Mouse (Mus musculus) CH12.LX (cell line): ENCODE data around the gene Pfkp. TPM values are rescaled to one million over a fixed set of nuclear protein-coding genes. Genes with fewer than 3 reads are reported as not detected.

Experiments
- DNase-seq: peaks from one replicate; pipeline ENCODE4 v3.0.0-alpha.2; 2013; ENCODE audit errors: extremely low read depth
- H3K27ac ChIP-seq: 2 replicates; pipeline ENCODE4 v1.5.1; 2012; ENCODE audit warnings: low read depth, mild to moderate bottlenecking, control low read depth, moderate library complexity; ENCODE audit not compliant: insufficient read depth
- H3K27me3 ChIP-seq: replicated peaks from 2 replicates; pipeline ENCODE3; 2012; ENCODE audit warnings: inconsistent platforms
- H3K36me3 ChIP-seq, 2 experiments: replicated peaks in 1 of 2; 2 replicates each; pipeline versions ENCODE3 to v1.6.1; 2012; ENCODE audit warnings: inconsistent platforms in 1 of 2, low read length in 1 of 2, mild to moderate bottlenecking in 1 of 2, mixed read lengths in 1 of 2, moderate library complexity in 1 of 2; ENCODE audit not compliant: control insufficient read depth in 1 of 2, insufficient read depth in 1 of 2
- H3K4me1 ChIP-seq, 2 experiments: 2 replicates each; pipeline ENCODE4 v1.6.1; 2012; ENCODE audit warnings: inconsistent platforms in 1 of 2, moderate library complexity in 1 of 2; ENCODE audit not compliant: insufficient read depth in 2 of 2, control insufficient read depth in 1 of 2
- H3K4me2 ChIP-seq: 2 replicates; pipeline ENCODE4 v1.6.1; 2012; ENCODE audit warnings: low read depth, mild to moderate bottlenecking, control low read depth; ENCODE audit not compliant: poor library complexity, insufficient read depth, severe bottlenecking
- H3K4me3 ChIP-seq, 3 experiments: fragments of 150-350 bp in 1 of 3; sonication (generic) in 1 of 3; replicated peaks in 1 of 3; 2 replicates each; pipeline versions ENCODE3 to v1.5.1; 2011 to 2012; ENCODE audit warnings: low read depth in 2 of 3, low read length in 2 of 3, mild to moderate bottlenecking in 2 of 3, moderate library complexity in 2 of 3, control low read depth in 1 of 3, improper control_type of control experiment in 1 of 3, inconsistent platforms in 1 of 3, mixed read lengths in 1 of 3; ENCODE audit not compliant: poor library complexity in 1 of 3
- H3K79me2 ChIP-seq: replicated peaks from 2 replicates; pipeline ENCODE4 v1.6.1; 2012; ENCODE audit warnings: mild to moderate bottlenecking, moderate library complexity; ENCODE audit not compliant: control insufficient read depth, poor library complexity, insufficient read depth, severe bottlenecking; ENCODE audit errors: extremely low read depth
- H3K9ac ChIP-seq: 2 replicates; pipeline ENCODE4 v1.6.1; 2012; ENCODE audit warnings: low read depth, mild to moderate bottlenecking, control low read depth, moderate library complexity; ENCODE audit not compliant: insufficient read depth
- H3K9me3 ChIP-seq: replicated peaks from 2 replicates; pipeline ENCODE3; 2012; ENCODE audit warnings: low read length, inconsistent platforms, mixed read lengths
- BHLHE40 ChIP-seq: IDR thresholded peaks from 2 replicates; pipeline ENCODE4 v1.6.1; 2011; ENCODE audit warnings: mild to moderate bottlenecking, low read depth, low read length, improper control_type of control experiment
- CTCF ChIP-seq, 2 experiments: IDR thresholded peaks in 1 of 2; conservative IDR thresholded peaks in 1 of 2; 2 replicates each; pipeline ENCODE4 v1.5.1; 2011 to 2012; ENCODE audit warnings: low read depth in 2 of 2, low read length in 2 of 2, improper control_type of control experiment in 1 of 2, inconsistent platforms in 1 of 2, mild to moderate bottlenecking in 1 of 2, moderate library complexity in 1 of 2
- ELF1 ChIP-seq: IDR thresholded peaks from 2 replicates; pipeline ENCODE4 v1.6.1; 2014; ENCODE audit warnings: low read depth, mild to moderate bottlenecking, inconsistent platforms, low read length, improper control_type of control experiment
- EP300 ChIP-seq: IDR thresholded peaks from 2 replicates; pipeline ENCODE4 v1.6.1; 2011; ENCODE audit warnings: low read length, improper control_type of control experiment
- ETS1 ChIP-seq: conservative IDR thresholded peaks from 2 replicates; pipeline ENCODE4 v1.6.1; 2012; ENCODE audit warnings: low read depth, mild to moderate bottlenecking, inconsistent platforms, low read length, improper control_type of control experiment, moderate library complexity
- IRF4 ChIP-seq: IDR thresholded peaks from 2 replicates; pipeline ENCODE4 v1.6.1; 2014; ENCODE audit warnings: low read depth, mild to moderate bottlenecking, inconsistent platforms, low read length, improper control_type of control experiment
- JUND ChIP-seq: conservative IDR thresholded peaks from 2 replicates; pipeline ENCODE4 v1.6.1; 2011; ENCODE audit warnings: low read depth, low read length, improper control_type of control experiment
- MAFK ChIP-seq: IDR thresholded peaks from 2 replicates; pipeline ENCODE4 v1.6.1; 2011; ENCODE audit warnings: low read length, improper control_type of control experiment; ENCODE audit not compliant: insufficient replicate concordance
- MAX ChIP-seq: IDR thresholded peaks from 2 replicates; pipeline ENCODE4 v1.6.1; 2011; ENCODE audit warnings: low read length, improper control_type of control experiment
- MXI1 ChIP-seq: IDR thresholded peaks from 2 replicates; pipeline ENCODE4 v1.6.1; 2011; ENCODE audit warnings: mild to moderate bottlenecking, low read depth, low read length, improper control_type of control experiment
- NRF1 ChIP-seq: IDR thresholded peaks from 2 replicates; pipeline ENCODE4 v1.6.1; 2014; ENCODE audit warnings: low read depth, mild to moderate bottlenecking, inconsistent platforms, low read length, improper control_type of control experiment, moderate library complexity
- RAD21 ChIP-seq: IDR thresholded peaks from 2 replicates; pipeline ENCODE4 v1.6.1; 2011; ENCODE audit warnings: low read depth, mild to moderate bottlenecking, low read length, improper control_type of control experiment, moderate library complexity
- RCOR1 ChIP-seq: conservative IDR thresholded peaks from 2 replicates; pipeline ENCODE4 v1.6.1; 2012; ENCODE audit warnings: low read depth, mild to moderate bottlenecking, inconsistent platforms, low read length, improper control_type of control experiment
- SIN3A ChIP-seq: IDR thresholded peaks from 2 replicates; pipeline ENCODE4 v1.6.1; 2012; ENCODE audit warnings: low read length, improper control_type of control experiment, inconsistent platforms
- SMC3 ChIP-seq: IDR thresholded peaks from 2 replicates; pipeline ENCODE4 v1.6.1; 2011; ENCODE audit warnings: low read depth, low read length, improper control_type of control experiment
- UBTF ChIP-seq: IDR thresholded peaks from 2 replicates; pipeline ENCODE4 v1.6.1; 2012; ENCODE audit warnings: low read depth, mild to moderate bottlenecking, inconsistent platforms, low read length, improper control_type of control experiment, moderate library complexity
- USF1 ChIP-seq: IDR thresholded peaks from 2 replicates; pipeline ENCODE4 v1.6.1; 2014; ENCODE audit warnings: low read depth, mild to moderate bottlenecking, inconsistent platforms, low read length, improper control_type of control experiment
- ZC3H11A ChIP-seq: IDR thresholded peaks from 2 replicates; pipeline ENCODE4 v1.6.1; 2012; ENCODE audit warnings: low read depth, mild to moderate bottlenecking, inconsistent platforms, low read length, improper control_type of control experiment
- ZMIZ1 ChIP-seq: IDR thresholded peaks from 2 replicates; pipeline ENCODE4 v1.6.1; 2012; ENCODE audit warnings: low read depth, mild to moderate bottlenecking, inconsistent platforms, low read length, improper control_type of control experiment
- ZNF384 ChIP-seq: IDR thresholded peaks from 2 replicates; pipeline ENCODE4 v1.6.1; 2012; ENCODE audit warnings: low read depth, low read length, improper control_type of control experiment, inconsistent platforms
- dilution Hi-C: fragments of 300-500 bp; cut with MboI; formaldehyde crosslinking; loops from 2 replicates; pipeline ENCODE4 v1.14.3; 2020; ENCODE audit warnings: low sequenced_read_pairs; ENCODE audit not compliant: extremely low pct_unique_long_range_greater_than_20kb, extremely low pct_ligation_motif_present
- in situ Hi-C: fragments of 300-500 bp; cut with MboI; formaldehyde crosslinking; loops from 3 replicates; pipeline ENCODE4 v1.14.3; 2019; ENCODE audit warnings: low sequenced_read_pairs, low pct_ligation_motif_present, low pct_unique_long_range_greater_than_20kb, mixed read lengths
- polyA plus RNA-seq: library from polyadenylated mRNA; unstranded; fragments of >175 nt; gene quantifications from 2 replicates; pipeline ENCODE4 v1.2.1, GENCODE M21; 2012; ENCODE audit warnings: low read depth; ENCODE audit not compliant: insufficient read length
- total RNA-seq, 2 experiments: library from RNA; depleted of rRNA; stranded (reverse); fragments of 300-350 nt in 1 of 2; fragments of >200 nt in 1 of 2; gene quantifications; 2 replicates each; pipeline ENCODE4 v1.2.3; 2012 to 2014

Pfkp gene
- total and polyA plus RNA-seq, 3 experiments: 211 to 417 (median 239) TPM

- no peaks in the 10 kb centered on the region for H3K9me3 ChIP-seq
- no peak overlapping the region for H3K9ac ChIP-seq
- dilution Hi-C loops: no loop called here
- H3K4me3 ChIP-seq: no peak overlapping the region
- peaks cover 93% of the 10 kb centered on the region for H3K79me2 ChIP-seq
- H3K36me3 ChIP-seq: peaks cover 27 to 84% of the 10 kb centered on the region in 2 experiments
- no peaks in the 10 kb centered on the region for H3K27me3 ChIP-seq
- no peak for TF ChIP-seq USF1
- TF ChIP-seq RCOR1: no peak
- peak in 1 of 2 experiments; percentile 76; a peak in 2 of 4 replicates for TF ChIP-seq CTCF (conservative IDR thresholded peaks at IDR 0.05 in 1 of 2, IDR thresholded peaks at IDR 0.05 in 1 of 2; ENCODE audit: low read depth in 2 of 2, low read length in 2 of 2)
- TF ChIP-seq MXI1: peak; percentile 45; the same call in 1 of the 2 replicates
- peak; percentile 56 for TF ChIP-seq SMC3
- TF ChIP-seq ZC3H11A: peak; percentile 6; the same call in 1 of the 2 replicates
- TF ChIP-seq MAFK: no peak
- TF ChIP-seq IRF4: peak; percentile 28; the same call in 1 of the 2 replicates
- TF ChIP-seq MAX: no peak
- TF ChIP-seq JUND: 0 out of 2 replicates have a peak, but pooled peaks have one; percentile 20
- TF ChIP-seq RAD21: peak; percentile 79
- no peak for TF ChIP-seq UBTF
- TF ChIP-seq EP300: 0 out of 2 replicates have a peak, but pooled peaks have one; percentile 13
- peak; percentile 48 for TF ChIP-seq ZNF384
- TF ChIP-seq, all 38 proteins: peak for 9
- Histone ChIP-seq H3K27ac (no peak overlapping the region), H3K4me2 (peak overlapping the region; percentile 87), H3K4me1 (peaks cover 13 to 88% of the 10 kb centered on the region in 2 experiments)
- in situ Hi-C loops: loop anchor here (25.0 kb wide), 1 partner anchor 765 kb away; the partner anchor contains the start of gene Klf6
- no peak for DNase-seq
Measured at GRCm38 (mm10) chr13:6627352-6627751, 21.2 kb downstream of the Pfkp start.

- in situ Hi-C loops: loop anchor here (25.0 kb wide), 1 partner anchor 764 kb away; the partner anchor contains the start of gene Klf6
Measured at GRCm38 (mm10) chr13:6626508-6627114, 22.0 kb downstream of the Pfkp start.

More at GRCm38 (mm10) chr13:6626508-6627114, 22.0 kb downstream of the Pfkp start:
- Histone ChIP-seq H3K27ac (peak overlapping the region; percentile 55), H3K9me3 (no peaks in the 10 kb centered on the region), H3K79me2 (peaks cover 92% of the 10 kb centered on the region)
- peak; percentile 34; the same call in 1 of the 2 replicates for TF ChIP-seq ETS1
- TF ChIP-seq SIN3A: peak; percentile 17; the same call in 1 of the 2 replicates
- TF ChIP-seq NRF1: no peak
- TF ChIP-seq EP300: 0 out of 2 replicates have a peak, but pooled peaks have one; percentile 10
- no peak for TF ChIP-seq UBTF
- peak; percentile 48; the same call in 1 of the 2 replicates for TF ChIP-seq ZNF384
- TF ChIP-seq ELF1: no peak
- no peak for TF ChIP-seq BHLHE40
- TF ChIP-seq ZMIZ1: no peak
- TF ChIP-seq, all 38 proteins: peak for 4
- Histone ChIP-seq H3K27me3 (no peaks in the 10 kb centered on the region), H3K9ac (peak overlapping the region; percentile 9; the same call in 1 of the 2 replicates), H3K4me3 (no peak overlapping the region), H3K4me1 (peaks cover 13 to 84% of the 10 kb centered on the region in 2 experiments), H3K4me2 (0 out of 2 replicates have a peak overlapping the region, but pooled peaks have one; percentile 26), H3K36me3 (peaks cover 34 to 84% of the 10 kb centered on the region in 2 experiments)
- DNase-seq: no peak
- dilution Hi-C loops: no loop called here
